Mouse (Mus musculus) forebrain, embryonic 16.5 days (tissue): ENCODE data around the gene Ndufc2. TPM values are rescaled to one million over a fixed set of nuclear protein-coding genes. Genes with fewer than 3 reads are reported as not detected.

Source experiments
- ATAC-seq: fragments of 200-750 bp; cut with Nextera tagmentation; 2 replicates; pipeline ENCODE4 v1.8.0; 2017; ENCODE audit warnings: mild to moderate bottlenecking, moderate library complexity
- H3K27ac ChIP-seq: fragments of 300-500 bp; sonication (generic); 2 replicates; pipeline ENCODE4 v1.5.1; 2014; ENCODE audit warnings: low read length, control low read depth
- H3K27me3 ChIP-seq: fragments of 300-500 bp; sonication (generic); replicated peaks from 2 replicates; pipeline ENCODE4 v1.6.1; 2014; ENCODE audit warnings: low read length; ENCODE audit not compliant: control insufficient read depth, insufficient read depth
- H3K36me3 ChIP-seq: fragments of 300-500 bp; sonication (generic); 2 replicates; pipeline ENCODE4 v1.6.1; 2014; ENCODE audit not compliant: control insufficient read depth, insufficient read depth
- H3K4me1 ChIP-seq: fragments of 300-500 bp; sonication (generic); replicated peaks from 2 replicates; pipeline ENCODE4 v1.6.1; 2014; ENCODE audit warnings: low read length; ENCODE audit not compliant: control insufficient read depth, insufficient read depth
- H3K4me2 ChIP-seq: fragments of 300-500 bp; sonication (generic); 2 replicates; pipeline ENCODE4 v1.6.1; 2014; ENCODE audit warnings: mild to moderate bottlenecking, low read length, control low read depth
- H3K4me3 ChIP-seq: fragments of 300-500 bp; sonication (generic); replicated peaks from 2 replicates; pipeline ENCODE4 v1.5.1; 2014; ENCODE audit warnings: mild to moderate bottlenecking, low read length, control low read depth
- H3K9ac ChIP-seq: fragments of 300-500 bp; sonication (generic); replicated peaks from 2 replicates; pipeline ENCODE4 v1.6.1; 2014; ENCODE audit warnings: low read depth, low read length, control low read depth
- H3K9me3 ChIP-seq: fragments of 300-500 bp; sonication (generic); 2 replicates; pipeline ENCODE4 v1.6.1; 2016; ENCODE audit warnings: low read length; ENCODE audit not compliant: control insufficient read depth
- WGBS: fragments of 180-500 bp; shearing (Covaris S2); extraction: QIAGEN DNeasy Blood & Tissue Kit; methylation state at CpG from one replicate; pipeline ENCODE4 v1.1.7; 2014; 5-methylcytosine and 5-hydroxymethylcytosine counted together
- polyA plus RNA-seq: library from polyadenylated mRNA; unstranded; fragments of >200 nt; fragmentation: Nextera tagmentation; extraction: Ambion mirVana; gene quantifications from 2 replicates; pipeline ENCODE4 v1.2.1, GENCODE M21; 2015

The Ndufc2 gene
- polyA plus RNA-seq, 1 experiment from 2014 or later: 398 TPM

- Histone ChIP-seq H3K9me3 (no peaks in the 10 kb centered on the region), H3K4me1 (no peaks in the 10 kb centered on the region), H3K4me3 (no peak overlapping the region), H3K36me3 (no peaks in the 10 kb centered on the region), H3K27me3 (no peaks in the 10 kb centered on the region), H3K27ac (no peak overlapping the region), H3K9ac (no peak overlapping the region), H3K4me2 (no peak overlapping the region)
- ATAC-seq: no peak
- 65% methylated on average over 5 of the region's 5 CpGs for WGBS
Measured at GRCm38 (mm10) chr7:97360166-97360565, 39.6 kb upstream of the Ndufc2 start.

GRCm38 (mm10) chr7:97360955-97361354, 38.8 kb upstream of the Ndufc2 start:
- Histone ChIP-seq H3K4me1 (no peaks in the 10 kb centered on the region), H3K4me3 (no peak overlapping the region), H3K36me3 (no peaks in the 10 kb centered on the region), H3K9ac (no peak overlapping the region), H3K27me3 (no peaks in the 10 kb centered on the region), H3K4me2 (no peak overlapping the region), H3K27ac (no peak overlapping the region), H3K9me3 (no peaks in the 10 kb centered on the region)
- ATAC-seq: no peak
- WGBS: 44% methylated on average over 3 of the region's 3 CpGs

GRCm38 (mm10) chr7:97361467-97361866, 38.3 kb upstream of the Ndufc2 start:
- 35% methylated on average over 4 of the region's 4 CpGs for WGBS
- H3K4me1 ChIP-seq: no peaks in the 10 kb centered on the region
- H3K27me3 ChIP-seq: no peaks in the 10 kb centered on the region
- H3K4me3 ChIP-seq: no peak overlapping the region
- no peak overlapping the region for H3K9ac ChIP-seq
- H3K9me3 ChIP-seq: no peaks in the 10 kb centered on the region
- no peak for ATAC-seq
- no peak overlapping the region for H3K27ac ChIP-seq
- H3K4me2 ChIP-seq: no peak overlapping the region
- H3K36me3 ChIP-seq: no peaks in the 10 kb centered on the region

- Histone ChIP-seq H3K36me3 (no peaks in the 10 kb centered on the region), H3K4me1 (peaks cover 3% of the 10 kb centered on the region), H3K9ac (no peak overlapping the region), H3K27me3 (no peaks in the 10 kb centered on the region), H3K4me2 (no peak overlapping the region), H3K9me3 (no peaks in the 10 kb centered on the region), H3K27ac (no peak overlapping the region), H3K4me3 (no peak overlapping the region)
- whole genome bisulfite sequencing: 70% methylated on average over 1 of the region's 1 CpGs
- ATAC-seq: no peak
Measured at GRCm38 (mm10) chr7:97365887-97366286, 33.9 kb upstream of the Ndufc2 start.

- Histone ChIP-seq H3K4me1 (peaks cover 11% of the 10 kb centered on the region), H3K4me2 (no peak overlapping the region), H3K4me3 (no peak overlapping the region), H3K9me3 (no peaks in the 10 kb centered on the region), H3K9ac (no peak overlapping the region), H3K27ac (no peak overlapping the region), H3K27me3 (no peaks in the 10 kb centered on the region), H3K36me3 (peaks cover 3% of the 10 kb centered on the region; the same call in 1 of the 2 replicates)
- WGBS: 97% methylated on average over 9 of the region's 9 CpGs
- no peak for ATAC-seq
Measured at GRCm38 (mm10) chr7:97375101-97375500, 24.7 kb upstream of the Ndufc2 start.

- Histone ChIP-seq H3K27ac (no peak overlapping the region), H3K9me3 (no peaks in the 10 kb centered on the region), H3K4me2 (no peak overlapping the region), H3K36me3 (peaks cover 3% of the 10 kb centered on the region; the same call in 1 of the 2 replicates), H3K9ac (no peak overlapping the region), H3K4me1 (peaks cover 8% of the 10 kb centered on the region), H3K27me3 (no peaks in the 10 kb centered on the region), H3K4me3 (no peak overlapping the region)
- WGBS: 71% methylated on average over 2 of the region's 2 CpGs
- no peak for ATAC-seq
Measured at GRCm38 (mm10) chr7:97375906-97376305, 23.9 kb upstream of the Ndufc2 start.

- Histone ChIP-seq H3K27me3 (no peaks in the 10 kb centered on the region), H3K4me3 (no peak overlapping the region), H3K27ac (no peak overlapping the region), H3K4me1 (no peaks in the 10 kb centered on the region), H3K9me3 (no peaks in the 10 kb centered on the region), H3K9ac (no peak overlapping the region), H3K4me2 (no peak overlapping the region), H3K36me3 (peaks cover 7% of the 10 kb centered on the region)
- no peak for ATAC-seq
- WGBS: 92% methylated on average over 5 of the region's 5 CpGs
Measured at GRCm38 (mm10) chr7:97379304-97379703, 20.5 kb upstream of the Ndufc2 start.

- H3K36me3 ChIP-seq: peaks cover 7% of the 10 kb centered on the region
- H3K9me3 ChIP-seq: no peaks in the 10 kb centered on the region
- WGBS: 91% methylated on average over 5 of the region's 5 CpGs
Measured at GRCm38 (mm10) chr7:97380500-97381123, 19.2 kb upstream of the Ndufc2 start.

GRCm38 (mm10) chr7:97382661-97383060, 17.1 kb upstream of the Ndufc2 start:
- Histone ChIP-seq H3K27me3 (no peaks in the 10 kb centered on the region), H3K4me2 (no peak overlapping the region), H3K9ac (no peak overlapping the region), H3K4me3 (no peak overlapping the region), H3K9me3 (no peaks in the 10 kb centered on the region), H3K27ac (no peak overlapping the region), H3K4me1 (peaks cover 13% of the 10 kb centered on the region), H3K36me3 (peaks cover 11% of the 10 kb centered on the region)
- no peak for ATAC-seq
- WGBS: 94% methylated on average over 8 of the region's 8 CpGs

More at GRCm38 (mm10) chr7:97380500-97381123, 19.2 kb upstream of the Ndufc2 start:
- no peaks in the 10 kb centered on the region for H3K27me3 ChIP-seq
- no peak overlapping the region for H3K27ac ChIP-seq
- H3K9ac ChIP-seq: no peak overlapping the region
- no peak overlapping the region for H3K4me3 ChIP-seq
- ATAC-seq: no peak
- no peaks in the 10 kb centered on the region for H3K4me1 ChIP-seq
- H3K4me2 ChIP-seq: no peak overlapping the region
